Mouse (Mus musculus): Measurements from ENCODE around the gene Upf1.
A peak's percentile ranks its signal among the peaks of the same experiment; 100 is the strongest.

Upf1 gene

GRCm38 (mm10) chr8:70323716-70324115 lies 29.4 kb downstream of the Upf1 start:
- no peak for DNase-seq (ENCODE audit: low spot score)

GRCm38 (mm10) chr8:70317872-70318271 lies 35.2 kb downstream of the Upf1 start:
- no peak for DNase-seq (ENCODE audit: low spot score)

GRCm38 (mm10) chr8:70316511-70317504 lies 36.3 kb downstream of the Upf1 start:
- peak; percentile 26 for DNase-seq (ENCODE audit: low spot score)

GRCm38 (mm10) chr8:70315624-70316510 lies 37.2 kb downstream of the Upf1 start, which contains the start of gene Cers1:
TSS of gene Cers1 (plus strand) at chr8:70315775.
- peak; percentile 50 for DNase-seq (ENCODE audit: low spot score)

- no peak for DNase-seq (ENCODE audit: low spot score)
These were observed 39.7 kb downstream of the Upf1 start for GRCm38 (mm10) chr8:70313399-70313798.

GRCm38 (mm10) chr8:70309311-70309710 lies 43.8 kb downstream of the Upf1 start:
- no peak for DNase-seq (ENCODE audit: low spot score)

- DNase-seq (ENCODE audit: low spot score) = no peak
These were observed 50.2 kb downstream of the Upf1 start for GRCm38 (mm10) chr8:70302901-70303300.

- DNase-seq (ENCODE audit: low spot score) = peak; percentile 93
These were observed 50.7 kb downstream of the Upf1 start, which contains the start of the genes Ddx49 and Cope for GRCm38 (mm10) chr8:70302358-70302890. TSS of gene Ddx49 (minus strand) at chr8:70302489. TSS of gene Cope (plus strand) at chr8:70302518.

- no peak for DNase-seq (ENCODE audit: low spot score)
These were observed 52.2 kb downstream of the Upf1 start for GRCm38 (mm10) chr8:70300881-70301280.

- DNase-seq (ENCODE audit: low spot score) = no peak
These were observed 59.1 kb downstream of the Upf1 start for GRCm38 (mm10) chr8:70293988-70294405.

GRCm38 (mm10) chr8:70286737-70287136 lies 66.3 kb downstream of the Upf1 start:
- no peak for DNase-seq (ENCODE audit: low spot score)

- no peak for DNase-seq (ENCODE audit: low spot score)
These were observed 67.8 kb downstream of the Upf1 start for GRCm38 (mm10) chr8:70285304-70285703.

GRCm38 (mm10) chr8:70284421-70284820 lies 68.7 kb downstream of the Upf1 start:
- no peak for DNase-seq (ENCODE audit: low spot score)

- DNase-seq (ENCODE audit: low spot score) = peak; percentile 49
These were observed 69.7 kb downstream of the Upf1 start for GRCm38 (mm10) chr8:70283136-70284077.

GRCm38 (mm10) chr8:70282603-70283135 lies 70.4 kb downstream of the Upf1 start, which contains the start of gene Homer3:
TSS of gene Homer3 (plus strand) at chr8:70282827.
- DNase-seq (ENCODE audit: low spot score) = peak; percentile 91
